Mouse (Mus musculus) C2C12 (cell line): Measurements from ENCODE around the gene Six6.

Source experiments
- CEBPB ChIP-seq: IDR thresholded peaks from one replicate; pipeline ENCODE4 v1.6.1; 2011; ENCODE audit warnings: low read depth, mild to moderate bottlenecking, control low read depth, moderate library complexity
- CTCF ChIP-seq: IDR thresholded peaks from one replicate; pipeline ENCODE4 v1.5.1; 2011; ENCODE audit not compliant: control insufficient read depth, insufficient read depth, insufficient read length
- MAX ChIP-seq: IDR thresholded peaks from one replicate; pipeline ENCODE4 v1.6.1; 2011; ENCODE audit warnings: mild to moderate bottlenecking, control low read depth
- USF1 ChIP-seq: IDR thresholded peaks from one replicate; pipeline ENCODE4 v1.6.1; 2011; ENCODE audit warnings: low read depth, mild to moderate bottlenecking, control low read depth, moderate library complexity

DNA sequence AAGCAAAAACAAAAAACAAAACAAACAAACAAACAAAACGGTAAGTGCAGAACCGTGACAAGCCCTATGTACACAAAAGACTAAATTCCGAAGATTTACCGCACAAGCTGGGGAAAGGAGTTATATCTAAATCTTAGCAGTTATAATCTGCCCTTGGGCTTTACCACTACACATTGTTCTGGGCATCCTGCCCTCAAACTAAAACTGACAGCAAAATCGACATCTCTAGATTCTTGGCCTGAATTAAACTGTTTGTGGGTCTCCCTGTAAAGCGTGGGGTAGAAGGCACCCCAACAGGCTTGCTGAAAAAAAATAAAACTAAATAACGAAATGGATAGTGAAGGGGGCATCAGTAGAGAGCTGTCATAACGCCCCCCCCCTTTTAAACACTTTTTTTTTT lies 2.9 kb upstream of the Six6 start:
- TF ChIP-seq CTCF (no peak), USF1 (no peak), MAX (no peak), CEBPB (no peak)
